Mouse (Mus musculus) CD4-positive, CD25-positive, alpha-beta regulatory T cell, adult 9 weeks (primary cell): Measurements from ENCODE around the gene Cenpk. TPM values are rescaled to one million over a fixed set of nuclear protein-coding genes. Genes with fewer than 3 reads are reported as not detected.

Experiments
- polyA plus RNA-seq: library from polyadenylated mRNA; unstranded; fragments of 100-300 nt; shearing (Covaris generic); gene quantifications from one replicate; pipeline ENCODE4 v1.2.1, GENCODE M21; 2017

Gene Cenpk
- 3.5 TPM for polyA plus RNA-seq

GRCm38 (mm10) chr13:104228384-104229066 lies at the start of gene Cenpk, which contains the start of gene Ppwd1:
Cenpk (plus strand) TSS chr13:104228611.
Ppwd1 (minus strand) TSS chr13:104228843.

GRCm38 (mm10) chr13:104178650-104179121 lies 49.7 kb upstream of the Cenpk start, which contains the start of gene Trim23:
Trim23 (plus strand) TSS chr13:104178797.

DNA sequence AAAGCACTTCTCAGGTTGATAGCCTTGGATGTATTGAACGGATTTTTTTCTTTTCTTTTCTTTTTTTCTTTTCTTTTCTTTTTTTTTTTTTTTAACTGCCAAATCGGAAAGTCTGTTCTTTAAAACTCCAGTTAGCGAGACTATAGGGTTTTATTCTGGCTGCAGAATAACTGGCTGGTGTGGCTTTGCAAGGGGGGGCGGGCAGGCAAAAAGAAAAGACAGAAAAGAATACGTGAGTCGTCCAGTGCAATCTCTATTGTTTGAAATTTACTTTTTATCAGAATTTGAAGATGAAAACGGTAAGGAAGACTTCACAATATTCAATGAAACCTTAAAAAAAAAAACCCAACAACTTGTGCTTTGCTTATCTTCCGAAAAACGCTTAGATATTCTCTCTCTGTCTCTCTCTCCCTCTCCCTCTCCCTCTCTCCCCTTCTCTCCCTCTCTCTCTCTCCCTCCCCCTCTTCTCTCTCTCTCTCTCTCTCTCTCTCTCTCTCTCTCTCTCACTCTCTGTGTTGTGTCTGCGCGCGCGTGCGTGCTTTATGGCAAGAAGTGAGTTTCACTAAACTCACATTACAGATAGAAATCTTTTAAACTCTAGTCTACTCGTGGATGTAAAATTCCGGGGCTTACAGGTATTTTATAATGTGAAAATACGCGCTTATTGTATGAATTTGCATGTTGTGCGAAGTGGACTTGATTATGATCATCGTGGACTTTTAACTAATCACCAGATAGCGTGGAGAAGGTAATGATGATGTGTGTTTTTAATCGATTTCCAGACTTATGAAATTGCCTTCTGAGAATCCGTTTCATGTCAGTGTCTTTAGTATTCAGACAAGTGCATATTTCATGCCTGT lies 59.2 kb downstream of the Cenpk start, which contains the start of gene Adamts6:
Gene Adamts6, plus strand, starts transcription at position 470 of the 860 bp plus-strand sequence.

Other genes with a start within 250 kb of the Cenpk start
- 16.9 TPM for gene Nln, start 119.0 kb upstream of the Cenpk start, polyA plus RNA-seq
- gene Sgtb, start 118.9 kb upstream of the Cenpk start, polyA plus RNA-seq: 0.32 TPM
- 48.5 TPM for gene Trappc13, start 50.1 kb upstream of the Cenpk start, polyA plus RNA-seq
- 23.7 TPM for gene Trim23, start 49.8 kb upstream of the Cenpk start, polyA plus RNA-seq
- gene Ppwd1, start 232 bp downstream of the Cenpk start, polyA plus RNA-seq: 10.3 TPM
- 34.0 TPM for gene Adamts6, start 59.2 kb downstream of the Cenpk start, polyA plus RNA-seq